Mouse (Mus musculus) erythroblast, adult 5-6 weeks (primary cell): ENCODE data around the gene Dolpp1. TPM values are rescaled to one million over a fixed set of nuclear protein-coding genes. Genes with fewer than 3 reads are reported as not detected.

Experiments used
- ATAC-seq: replicated peaks from 2 replicates; pipeline ENCODE4 v1.8.0; 2016; ENCODE audit warnings: moderate number of reproducible peaks, mild to moderate bottlenecking, moderate TSS enrichment, inconsistent platforms; ENCODE audit not compliant: poor library complexity, low FRiP score, severe bottlenecking
- total RNA-seq, 2 experiments: library from RNA; stranded (forward) in 1 of 2; stranded (reverse) in 1 of 2; fragments of 150-400 nt in 1 of 2; fragments of 200-764, 138-1000 nt in 1 of 2; gene quantifications; 2 replicates each; pipeline versions ENCODE4 v1.2.3 to v1.2.4; 2015 to 2017; ENCODE audit warnings: low replicate concordance in 2 of 2

Dolpp1 gene
- total RNA-seq (2015; ENCODE audit: low replicate concordance) = 2.3 and 3.7 TPM in 2 replicates
- total RNA-seq (2017; ENCODE audit: low replicate concordance) = 5.4 and 9.1 TPM in 2 replicates

- peak; percentile 93 for ATAC-seq
Measured at GRCm38 (mm10) chr2:30392114-30392576, at the start of gene Dolpp1. Gene Dolpp1, plus strand, starts transcription at chr2:30392254.

GRCm38 (mm10) chr2:30342544-30342943 is 49.5 kb upstream of the Dolpp1 start:
- ATAC-seq = no peak

GRCm38 (mm10) chr2:30343601-30344137 is 48.4 kb upstream of the Dolpp1 start:
- ATAC-seq = no peak

- no peak for ATAC-seq
Measured at GRCm38 (mm10) chr2:30345971-30346676, 45.9 kb upstream of the Dolpp1 start.

GRCm38 (mm10) chr2:30349196-30349595 is 42.9 kb upstream of the Dolpp1 start:
- no peak for ATAC-seq

GRCm38 (mm10) chr2:30351149-30351548 is 40.9 kb upstream of the Dolpp1 start:
- ATAC-seq = no peak

- ATAC-seq = no peak
Measured at GRCm38 (mm10) chr2:30355861-30356260, 36.2 kb upstream of the Dolpp1 start.

GRCm38 (mm10) chr2:30356266-30356665 is 35.8 kb upstream of the Dolpp1 start:
- no peak for ATAC-seq

GRCm38 (mm10) chr2:30356906-30357305 is 35.1 kb upstream of the Dolpp1 start:
- no peak for ATAC-seq

- 0 out of 2 replicates have a peak, but pooled peaks have one; percentile 6 for ATAC-seq
Measured at GRCm38 (mm10) chr2:30357552-30358510, 34.2 kb upstream of the Dolpp1 start.

- ATAC-seq = peak; percentile 53
Measured at GRCm38 (mm10) chr2:30358533-30359531, 33.2 kb upstream of the Dolpp1 start, which contains the start of gene Sh3glb2. Gene Sh3glb2, minus strand, starts transcription at chr2:30359337.

GRCm38 (mm10) chr2:30360626-30361025 is 31.4 kb upstream of the Dolpp1 start:
- ATAC-seq = no peak

GRCm38 (mm10) chr2:30362865-30363264 is 29.2 kb upstream of the Dolpp1 start:
- ATAC-seq = no peak

GRCm38 (mm10) chr2:30363773-30364650 is 28.0 kb upstream of the Dolpp1 start, which contains the start of gene Miga2:
Gene Miga2, plus strand, starts transcription at chr2:30364233.
- peak; percentile 92 for ATAC-seq

GRCm38 (mm10) chr2:30365281-30366069 is 26.6 kb upstream of the Dolpp1 start:
- ATAC-seq = no peak

GRCm38 (mm10) chr2:30366203-30366602 is 25.9 kb upstream of the Dolpp1 start:
- no peak for ATAC-seq

- no peak for ATAC-seq
Measured at GRCm38 (mm10) chr2:30371544-30371943, 20.5 kb upstream of the Dolpp1 start.
